Mouse (Mus musculus): ENCODE data around the gene Psmd1.

- no peak for TF ChIP-seq CTCF (IDR thresholded peaks at IDR 0.05; ENCODE audit: control insufficient read depth, insufficient read depth, insufficient read length)
- no peak for TF ChIP-seq USF1 (IDR thresholded peaks at IDR 0.05; ENCODE audit: low read depth)
- no peak for TF ChIP-seq MYOG (IDR thresholded peaks at IDR 0.05; ENCODE audit: control insufficient read depth, extremely low read depth, insufficient read length)
- no peak for TF ChIP-seq MYOD1 (IDR thresholded peaks at IDR 0.05; ENCODE audit: control insufficient read depth, insufficient read length, low read depth)
Measured at GRCm38 (mm10) chr1:86126036-86126435, 61.8 kb downstream of the Psmd1 start.

Data from C2C12 (cell line).